Mouse (Mus musculus) layer of hippocampus, adult 8-10 months (tissue): Measurements from ENCODE around the gene Atg2a. TPM values are rescaled to one million over a fixed set of nuclear protein-coding genes. Genes with fewer than 3 reads are reported as not detected.
"Not testable (repeated sequence)": the region's sequence is repeated elsewhere in the genome, so short reads cannot be mapped to it uniquely, and the experiment has no call there.

ENCODE experiments used
- DNase-seq, 2 experiments: peaks; one replicate each; pipeline ENCODE4 v3.0.0; 2022; ENCODE audit warnings: low spot score in 2 of 2
- total RNA-seq, 4 experiments: library from RNA; stranded (reverse); gene quantifications; 2 replicates each; pipeline ENCODE4 v1.2.4; 2022

Gene Atg2a
- total RNA-seq, 4 experiments from 2014 or later: 34.1 to 41.8 (median 37.1) TPM

DNA sequence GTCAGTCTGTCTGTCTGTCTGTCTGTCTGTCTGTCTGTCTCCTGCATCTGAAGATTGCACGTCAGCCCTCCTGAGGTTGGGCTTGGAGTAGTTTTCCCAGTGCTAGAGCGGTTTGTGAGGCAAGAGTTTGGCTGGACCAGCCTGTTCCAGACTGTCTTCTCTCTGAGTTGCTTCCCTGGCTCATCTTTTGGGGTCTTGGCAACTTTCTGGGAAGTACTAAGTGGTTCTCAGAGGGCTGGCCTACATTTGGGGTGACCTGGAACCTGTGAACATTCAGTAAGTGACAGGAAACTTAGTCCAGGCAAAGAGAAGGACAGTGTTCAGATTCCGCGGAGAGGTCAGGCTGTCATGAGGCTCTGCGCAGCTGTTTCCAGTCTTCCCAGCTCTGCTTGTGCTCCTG lies 50.8 kb downstream of the Atg2a start:
- no peak for DNase-seq

DNA sequence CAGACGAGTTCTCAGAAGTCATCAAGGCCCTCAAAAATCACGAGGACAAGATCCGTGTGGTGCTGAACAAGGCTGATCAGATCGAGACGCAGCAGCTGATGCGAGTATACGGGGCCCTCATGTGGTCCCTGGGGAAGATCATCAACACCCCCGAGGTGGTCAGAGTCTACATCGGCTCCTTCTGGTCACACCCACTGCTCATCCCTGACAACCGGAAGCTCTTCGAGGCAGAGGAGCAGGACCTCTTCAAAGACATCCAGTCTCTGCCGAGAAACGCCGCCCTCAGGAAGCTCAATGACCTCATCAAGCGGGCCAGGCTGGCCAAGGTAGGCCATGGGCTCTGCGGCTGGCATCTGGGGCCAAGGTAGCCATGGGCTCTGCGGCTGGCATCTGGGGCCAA lies 52.8 kb downstream of the Atg2a start:
- DNase-seq: no peak

DNA sequence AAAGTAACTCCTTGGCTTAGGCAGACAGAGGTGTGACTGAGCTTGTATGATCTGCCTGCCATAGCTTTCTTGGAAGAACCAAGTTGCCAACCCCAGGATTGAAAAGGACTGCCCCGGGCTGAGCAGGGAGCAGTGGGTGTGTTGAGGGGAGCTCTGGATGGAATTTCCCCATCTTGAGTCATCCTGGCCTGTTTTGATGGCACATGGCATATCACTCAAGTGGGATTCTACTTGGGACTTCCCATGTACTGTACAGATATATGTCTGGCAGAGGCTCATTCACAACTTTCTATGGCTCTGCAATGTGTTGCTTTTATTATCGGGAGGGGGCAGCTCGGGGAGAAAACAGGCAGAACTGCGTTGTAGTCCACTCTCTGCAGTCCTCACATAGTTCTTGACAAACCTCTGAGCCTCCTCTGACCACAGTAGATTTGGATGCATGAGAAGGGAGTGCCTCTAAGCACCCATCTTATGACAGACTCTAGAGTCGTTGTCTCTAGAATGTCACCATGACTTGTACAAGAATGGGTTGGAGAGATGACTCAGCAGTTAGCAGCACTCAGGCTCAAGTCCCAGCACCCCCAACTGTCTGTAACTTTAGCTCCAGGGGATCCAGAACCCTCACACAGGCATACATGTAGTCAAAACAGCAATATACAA lies 55.2 kb downstream of the Atg2a start:
- DNase-seq: no peak

GRCm38 (mm10) chr19:6297641-6298040 lies 56.2 kb downstream of the Atg2a start:
- no peak for DNase-seq

GRCm38 (mm10) chr19:6299003-6299402 lies 57.5 kb downstream of the Atg2a start:
- DNase-seq: no peak

- DNase-seq: no peak
Measured at GRCm38 (mm10) chr19:6299450-6300267, 58.2 kb downstream of the Atg2a start.

- DNase-seq: no peak
Measured at GRCm38 (mm10) chr19:6300402-6300841, 59.0 kb downstream of the Atg2a start.

GRCm38 (mm10) chr19:6302114-6302513 lies 60.6 kb downstream of the Atg2a start:
- DNase-seq: no peak

DNA sequence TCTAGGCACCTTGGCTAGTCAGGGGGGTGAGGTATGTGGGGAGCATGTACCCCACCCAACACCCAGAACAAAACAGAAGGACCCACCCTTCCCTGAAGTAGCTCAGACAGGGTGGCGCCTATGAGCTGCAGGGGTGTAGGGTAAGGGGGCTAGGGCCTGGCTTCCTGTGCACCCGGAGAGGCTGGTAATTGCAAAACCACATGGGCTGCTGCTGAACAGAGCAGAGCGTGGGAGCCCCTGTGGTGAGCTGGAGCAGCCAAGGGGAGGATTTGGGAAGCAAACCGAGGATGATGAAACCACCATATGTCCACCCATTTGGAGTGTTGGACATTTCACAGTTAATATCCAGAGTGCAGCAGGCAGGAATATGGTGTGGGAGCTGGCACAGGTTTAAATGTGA lies 61.1 kb downstream of the Atg2a start:
- peak; percentile 58 to 66 for DNase-seq

- DNase-seq: no peak
Measured at GRCm38 (mm10) chr19:6303831-6304230, 62.4 kb downstream of the Atg2a start.

DNA sequence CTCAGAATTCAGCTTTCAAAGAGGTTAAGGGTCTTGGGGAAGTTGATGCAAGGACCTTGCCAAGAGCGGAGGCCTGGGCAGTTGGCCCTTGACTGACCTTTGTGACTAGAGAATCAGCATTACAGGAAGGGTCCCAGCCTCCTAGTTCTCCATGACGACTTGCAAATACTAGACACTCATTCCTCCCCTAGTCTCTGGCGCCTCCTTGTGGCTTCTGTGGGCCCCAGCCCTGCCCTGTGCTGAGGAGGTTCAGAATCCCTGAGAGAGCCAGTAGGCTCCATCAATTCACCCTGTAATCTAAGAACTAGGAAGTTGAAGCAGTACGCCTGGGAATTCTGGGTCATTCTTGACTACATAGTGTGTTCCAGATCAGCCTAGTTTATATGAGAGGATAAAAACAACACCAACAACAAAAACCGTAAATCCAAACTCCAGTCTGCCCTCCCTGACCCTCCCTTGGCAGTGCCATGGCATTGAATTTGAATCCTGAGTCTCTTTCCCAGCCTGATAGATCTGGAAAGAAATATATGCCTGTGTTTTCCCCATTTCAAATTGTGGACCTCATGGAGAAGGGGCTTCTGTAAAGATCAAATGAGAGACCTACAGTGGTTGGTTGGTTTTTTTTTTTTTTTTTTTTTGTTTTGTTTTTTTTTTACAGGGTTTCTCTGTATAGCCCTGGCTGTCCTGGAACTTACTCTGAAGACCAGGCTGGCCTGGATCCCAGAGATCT lies 63.5 kb downstream of the Atg2a start:
- DNase-seq: peak; percentile 81 to 84

DNA sequence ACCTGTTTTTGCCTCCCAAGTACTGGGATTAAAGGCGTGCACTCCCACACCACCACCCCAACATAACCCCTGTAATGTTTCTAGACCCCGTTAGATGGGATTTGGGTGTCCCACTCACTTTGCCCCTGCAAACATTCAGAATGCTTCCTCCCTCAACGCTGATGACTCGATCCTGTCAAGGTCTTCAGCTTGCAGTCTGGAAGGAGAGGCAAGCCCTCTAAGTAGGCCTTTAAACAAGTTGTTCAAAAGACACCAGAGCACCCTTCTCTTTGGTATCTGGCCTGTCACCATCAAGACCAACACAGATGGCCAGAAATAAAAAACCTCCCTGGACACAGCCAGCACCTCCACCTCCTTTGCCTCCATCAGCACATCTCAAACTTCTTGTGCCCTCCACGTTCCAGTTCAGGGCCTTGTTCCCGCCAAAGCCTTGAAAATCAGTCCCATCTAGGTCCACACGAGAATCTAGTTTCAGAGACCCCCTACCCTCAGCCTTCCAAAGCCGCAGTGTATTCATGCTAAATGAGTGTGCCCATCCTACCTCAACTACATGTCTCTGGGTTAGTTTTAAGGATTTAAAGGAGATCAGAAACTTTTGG lies 64.1 kb downstream of the Atg2a start:
- no peak for DNase-seq

- no peak for DNase-seq
Measured at GRCm38 (mm10) chr19:6306137-6306551, 64.7 kb downstream of the Atg2a start, which contains the start of gene Cdc42bpg. Gene Cdc42bpg, plus strand, starts transcription at chr19:6306456.

DNA sequence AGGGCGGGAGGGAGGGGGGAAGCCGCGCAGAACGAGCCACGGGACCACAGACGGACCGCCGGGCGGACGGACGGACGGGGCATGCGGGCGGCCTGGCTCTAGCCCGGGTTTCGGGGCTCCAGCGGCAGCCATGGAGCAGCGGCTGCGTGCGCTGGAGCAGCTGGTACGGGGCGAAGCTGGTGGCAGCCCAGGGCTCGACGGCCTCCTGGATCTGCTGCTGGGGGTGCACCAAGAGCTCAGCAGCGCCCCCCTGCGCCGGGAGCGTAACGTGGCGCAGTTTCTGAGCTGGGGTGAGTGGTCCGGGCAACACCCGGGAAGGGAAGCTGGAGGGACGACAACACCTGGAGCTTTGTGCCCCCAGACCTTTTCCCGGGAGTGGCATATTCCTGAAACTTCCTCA lies 65.1 kb downstream of the Atg2a start:
- no peak for DNase-seq

DNA sequence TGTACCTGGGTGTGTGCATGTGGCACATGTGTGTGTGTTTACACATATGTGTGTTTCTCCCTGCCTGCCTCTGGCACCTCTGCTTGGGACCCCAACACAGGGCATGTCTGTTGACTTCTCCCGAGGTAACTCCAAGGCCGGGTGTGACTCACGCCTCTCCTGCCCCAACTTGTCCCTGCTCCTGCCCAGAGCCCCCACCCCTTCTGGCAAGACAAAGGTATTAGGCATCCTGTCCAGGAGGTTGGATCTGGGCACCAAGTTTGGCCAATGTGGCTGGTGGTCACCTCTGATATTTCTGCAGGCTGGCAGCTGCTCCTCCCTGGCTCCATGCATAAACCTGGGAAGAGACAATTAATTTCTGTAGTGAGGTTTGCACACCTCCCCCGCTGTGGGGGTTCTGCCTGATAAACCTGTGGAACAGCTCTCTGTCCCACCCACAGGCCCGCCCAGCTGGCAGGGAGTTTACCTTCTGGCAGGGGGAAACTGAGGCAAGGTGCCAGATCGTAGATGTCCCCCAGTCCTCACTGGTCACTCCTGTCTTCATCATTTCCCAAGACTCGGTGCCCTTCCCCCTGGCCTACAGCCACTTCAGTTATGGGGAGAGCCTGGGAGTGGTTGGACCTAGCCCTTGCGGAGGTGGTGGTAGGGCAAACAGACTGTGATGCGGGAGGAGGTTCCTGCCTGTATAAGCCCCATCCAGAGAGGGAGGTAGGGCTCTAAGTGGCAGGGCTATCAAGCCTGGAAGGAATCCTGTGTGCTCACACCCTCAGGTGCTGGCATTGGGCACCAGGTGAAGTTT lies 66.5 kb downstream of the Atg2a start:
- DNase-seq: no peak

GRCm38 (mm10) chr19:6310181-6310580 lies 68.7 kb downstream of the Atg2a start:
- DNase-seq: no peak

DNA sequence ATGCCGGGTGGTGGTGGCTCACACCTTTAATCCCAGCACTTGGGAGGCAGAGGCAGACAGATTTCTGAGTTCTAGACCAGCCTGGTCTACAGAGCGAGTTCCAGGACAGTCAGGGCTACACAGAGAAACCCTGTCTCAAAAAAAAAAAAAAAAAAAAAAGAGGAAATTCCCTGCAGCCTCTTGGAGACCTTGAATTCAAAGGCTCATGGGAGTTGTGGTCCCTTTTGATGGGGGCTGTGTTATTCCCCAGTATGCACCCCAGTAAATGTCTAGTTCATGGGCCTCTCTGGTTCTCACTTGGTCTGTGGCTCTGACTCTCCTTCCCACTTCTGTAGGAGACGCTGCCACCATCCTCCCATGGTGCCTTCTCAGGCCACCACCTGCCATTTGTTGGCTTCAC lies 70.3 kb downstream of the Atg2a start:
- not testable (repeated sequence) for DNase-seq
